Mouse (Mus musculus): ENCODE data around the gene Cx3cr1. TPM values are rescaled to one million over a fixed set of nuclear protein-coding genes. Genes with fewer than 3 reads are reported as not detected.
"Not testable (repeated sequence)": the region's sequence is repeated elsewhere in the genome, so short reads cannot be mapped to it uniquely, and the experiment has no call there.

Gene Cx3cr1
- polyA plus RNA-seq, 1 experiment from 2014 or later = 5.4 TPM

GRCm38 (mm10) chr9:120023086-120023811, 46.4 kb downstream of the Cx3cr1 start, which contains the start of gene Xirp1:
TSS of gene Xirp1 (minus strand) at chr9:120023598.
- H3K27ac ChIP-seq = no peak within 1 kb of the TSS
- ATAC-seq = no peak

GRCm38 (mm10) chr9:120021164-120021563, 48.5 kb downstream of the Cx3cr1 start:
- peaks cover 5% of the 10 kb centered on the region for H3K27me3 ChIP-seq (replicated peaks)
- no peak overlapping the region for H3K4me3 ChIP-seq
- no peaks in the 10 kb centered on the region for H3K9me3 ChIP-seq (replicated peaks)
- no peak overlapping the region for H3K9ac ChIP-seq
- WGBS (ENCODE audit: insufficient replicate concordance) = 52% methylated on average over 5 of the region's 5 CpGs
- H3K4me2 ChIP-seq = no peak overlapping the region
- no peak overlapping the region for H3K27ac ChIP-seq
- H3K36me3 ChIP-seq = no peaks in the 10 kb centered on the region
- no peak for ATAC-seq
- peaks cover 3% of the 10 kb centered on the region; the same call in 1 of the 2 replicates for H3K4me1 ChIP-seq

More at GRCm38 (mm10) chr9:120023086-120023811, 46.4 kb downstream of the Cx3cr1 start, which contains the start of gene Xirp1:
- Histone ChIP-seq H3K4me2 (no peak within 1 kb of the TSS), H3K9me3 (replicated peaks) (no peaks in the 10 kb centered on the region), H3K4me1 (peaks cover 9% of the 10 kb centered on the region), H3K4me3 (no peak within 1 kb of the TSS), H3K27me3 (replicated peaks) (peaks cover 10% of the 10 kb centered on the region), H3K9ac (no peak within 1 kb of the TSS), H3K36me3 (no peaks in the 10 kb centered on the region)
- WGBS (ENCODE audit: insufficient replicate concordance) = 69% methylated on average over 18 of the region's 18 CpGs

- Histone ChIP-seq H3K36me3 (no peaks in the 10 kb centered on the region), H3K4me3 (no peak overlapping the region), H3K4me2 (no peak overlapping the region), H3K4me1 (peaks cover 3% of the 10 kb centered on the region; the same call in 1 of the 2 replicates), H3K27me3 (replicated peaks) (peaks cover 5% of the 10 kb centered on the region), H3K9ac (no peak overlapping the region), H3K27ac (no peak overlapping the region), H3K9me3 (replicated peaks) (no peaks in the 10 kb centered on the region)
- ATAC-seq = no peak
- 36% methylated on average over 7 of the region's 7 CpGs for WGBS (ENCODE audit: insufficient replicate concordance)
These were observed 49.3 kb downstream of the Cx3cr1 start for GRCm38 (mm10) chr9:120020285-120020890.

- H3K27me3 ChIP-seq (replicated peaks) = peaks cover 8% of the 10 kb centered on the region
- peaks cover 7% of the 10 kb centered on the region; the same call in 1 of the 2 replicates for H3K4me1 ChIP-seq
- WGBS (ENCODE audit: insufficient replicate concordance) = 62% methylated on average over 10 of the region's 10 CpGs
- no peaks in the 10 kb centered on the region for H3K36me3 ChIP-seq
- H3K4me2 ChIP-seq = no peak overlapping the region
- H3K4me3 ChIP-seq = no peak overlapping the region
- ATAC-seq = no peak
- no peak overlapping the region for H3K9ac ChIP-seq
- no peaks in the 10 kb centered on the region for H3K9me3 ChIP-seq (replicated peaks)
- no peak overlapping the region for H3K27ac ChIP-seq
These were observed 52.7 kb downstream of the Cx3cr1 start for GRCm38 (mm10) chr9:120016956-120017355.

GRCm38 (mm10) chr9:120014828-120015227, 54.9 kb downstream of the Cx3cr1 start:
- 59% methylated on average over 6 of the region's 6 CpGs for WGBS (ENCODE audit: insufficient replicate concordance)
- H3K27ac ChIP-seq = no peak overlapping the region
- no peak overlapping the region for H3K4me3 ChIP-seq
- H3K4me2 ChIP-seq = no peak overlapping the region
- H3K27me3 ChIP-seq (replicated peaks) = peaks cover 19% of the 10 kb centered on the region
- no peaks in the 10 kb centered on the region for H3K36me3 ChIP-seq
- no peak for ATAC-seq
- H3K9me3 ChIP-seq (replicated peaks) = no peaks in the 10 kb centered on the region
- no peak overlapping the region for H3K9ac ChIP-seq
- peaks cover 18% of the 10 kb centered on the region for H3K4me1 ChIP-seq

- WGBS (ENCODE audit: insufficient replicate concordance) = 65% methylated on average over 11 of the region's 11 CpGs
- H3K4me1 ChIP-seq = peaks cover 18% of the 10 kb centered on the region
- no peak for ATAC-seq
These were observed 56.3 kb downstream of the Cx3cr1 start for GRCm38 (mm10) chr9:120013251-120013820.

GRCm38 (mm10) chr9:120012781-120013180, 56.9 kb downstream of the Cx3cr1 start:
- Histone ChIP-seq H3K4me3 (no peak overlapping the region), H3K4me2 (no peak overlapping the region), H3K4me1 (peaks cover 18% of the 10 kb centered on the region), H3K9me3 (replicated peaks) (peaks cover 4% of the 10 kb centered on the region; the same call in 1 of the 2 replicates), H3K9ac (no peak overlapping the region), H3K36me3 (no peaks in the 10 kb centered on the region), H3K27me3 (replicated peaks) (peaks cover 20% of the 10 kb centered on the region), H3K27ac (no peak overlapping the region)
- WGBS (ENCODE audit: insufficient replicate concordance) = 75% methylated on average over 5 of the region's 5 CpGs
- no peak for ATAC-seq

More at GRCm38 (mm10) chr9:120013251-120013820, 56.3 kb downstream of the Cx3cr1 start:
- H3K36me3 ChIP-seq = no peaks in the 10 kb centered on the region
- no peak overlapping the region for H3K27ac ChIP-seq
- H3K27me3 ChIP-seq (replicated peaks) = peaks cover 20% of the 10 kb centered on the region
- H3K9ac ChIP-seq = no peak overlapping the region
- H3K4me3 ChIP-seq = no peak overlapping the region
- H3K4me2 ChIP-seq = no peak overlapping the region
- no peaks in the 10 kb centered on the region for H3K9me3 ChIP-seq (replicated peaks)

- H3K9ac ChIP-seq; H3K36me3 ChIP-seq; ATAC-seq; H3K4me3 ChIP-seq; H3K27ac ChIP-seq; H3K4me2 ChIP-seq; H3K9me3 ChIP-seq (replicated peaks): not testable (repeated sequence)
- 67% methylated on average over 6 of the region's 6 CpGs for WGBS (ENCODE audit: insufficient replicate concordance)
- Histone ChIP-seq H3K4me1 (peaks cover 18% of the 10 kb centered on the region), H3K27me3 (replicated peaks) (peaks cover 20% of the 10 kb centered on the region)
These were observed 57.5 kb downstream of the Cx3cr1 start for GRCm38 (mm10) chr9:120012161-120012560.

- Histone ChIP-seq H3K4me3 (peak overlapping the region; percentile 47), H3K4me1 (peaks cover 18% of the 10 kb centered on the region), H3K36me3 (no peaks in the 10 kb centered on the region), H3K27me3 (replicated peaks) (peaks cover 20% of the 10 kb centered on the region), H3K4me2 (peak overlapping the region; percentile 82), H3K9me3 (replicated peaks) (peaks cover 7% of the 10 kb centered on the region; the same call in 1 of the 2 replicates), H3K27ac (peak overlapping the region; percentile 27; the same call in 1 of the 2 replicates), H3K9ac (no peak overlapping the region)
- WGBS (ENCODE audit: insufficient replicate concordance) = under 1% methylated on average over 10 of the region's 10 CpGs
- 0 out of 2 replicates have a peak, but pooled peaks have one; percentile 36 for ATAC-seq
These were observed 58.1 kb downstream of the Cx3cr1 start for GRCm38 (mm10) chr9:120011533-120011932.

- Histone ChIP-seq H3K4me1 (peaks cover 18% of the 10 kb centered on the region), H3K27me3 (replicated peaks) (peaks cover 20% of the 10 kb centered on the region), H3K36me3 (no peaks in the 10 kb centered on the region), H3K9ac (peak overlapping the region; percentile 45), H3K27ac (peak overlapping the region; percentile 27; the same call in 1 of the 2 replicates), H3K4me3 (peak overlapping the region; percentile 47), H3K4me2 (peak overlapping the region; percentile 82), H3K9me3 (replicated peaks) (peaks cover 7% of the 10 kb centered on the region; the same call in 1 of the 2 replicates)
- ATAC-seq = peak; percentile 91
- WGBS (ENCODE audit: insufficient replicate concordance) = 3% methylated on average over 50 of the region's 60 CpGs
These were observed 58.7 kb downstream of the Cx3cr1 start for GRCm38 (mm10) chr9:120010781-120011511.

GRCm38 (mm10) chr9:120009871-120010270, 59.8 kb downstream of the Cx3cr1 start:
- Histone ChIP-seq H3K9me3 (replicated peaks) (peaks cover 7% of the 10 kb centered on the region; the same call in 1 of the 2 replicates), H3K27ac (no peak overlapping the region), H3K27me3 (replicated peaks) (peaks cover 20% of the 10 kb centered on the region), H3K4me1 (peaks cover 18% of the 10 kb centered on the region), H3K4me3 (no peak overlapping the region), H3K36me3 (no peaks in the 10 kb centered on the region), H3K4me2 (no peak overlapping the region), H3K9ac (no peak overlapping the region)
- ATAC-seq = no peak
- WGBS (ENCODE audit: insufficient replicate concordance) = 76% methylated on average over 3 of the region's 3 CpGs
